Mouse (Mus musculus): ENCODE measurements around the gene Mbd3.

Mbd3 gene

DNA sequence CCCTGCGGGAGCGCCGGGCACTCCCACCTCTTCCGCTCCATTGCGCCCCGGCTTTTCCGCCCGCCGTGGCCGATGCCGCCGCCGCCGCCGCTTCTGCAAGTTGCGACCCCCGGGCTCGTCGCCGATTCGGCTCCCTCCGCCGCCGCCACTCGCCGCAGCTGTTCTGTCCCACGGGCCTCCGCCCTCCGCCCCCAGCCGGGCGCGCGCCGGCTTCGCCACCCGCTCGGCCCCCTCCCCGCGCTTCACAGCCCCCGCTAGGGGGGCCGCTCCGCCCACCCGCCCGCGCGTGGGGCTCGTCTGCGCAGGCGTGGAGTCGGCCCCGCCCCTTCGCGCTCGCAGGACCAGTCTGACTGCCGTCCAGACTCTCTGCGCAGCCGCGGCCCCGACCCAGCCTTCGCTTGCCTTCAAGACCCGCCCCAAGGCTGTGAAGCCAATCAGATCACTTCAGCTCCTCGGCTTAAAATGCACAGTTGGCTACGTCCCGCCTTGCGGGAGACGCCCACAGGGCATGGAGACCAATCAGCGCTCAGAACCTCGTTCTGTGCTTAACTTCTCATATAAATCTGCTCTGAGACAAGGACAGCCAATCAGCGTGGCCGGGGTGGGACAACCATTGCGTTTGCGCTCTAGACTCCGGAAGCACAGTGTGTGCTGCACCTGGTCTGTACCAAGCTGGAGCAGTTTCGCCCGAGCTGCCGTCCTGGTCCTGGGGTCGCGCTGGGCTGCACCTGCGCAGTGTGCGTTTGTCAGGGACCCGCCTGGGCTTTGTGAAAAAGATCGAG is at the start of gene Mbd3:
TSS of gene Mbd3 (minus strand) at position 360 of the 782 bp plus-strand sequence.
- peak; percentile 99 for DNase-seq (ENCODE audit: low spot score)

DNA sequence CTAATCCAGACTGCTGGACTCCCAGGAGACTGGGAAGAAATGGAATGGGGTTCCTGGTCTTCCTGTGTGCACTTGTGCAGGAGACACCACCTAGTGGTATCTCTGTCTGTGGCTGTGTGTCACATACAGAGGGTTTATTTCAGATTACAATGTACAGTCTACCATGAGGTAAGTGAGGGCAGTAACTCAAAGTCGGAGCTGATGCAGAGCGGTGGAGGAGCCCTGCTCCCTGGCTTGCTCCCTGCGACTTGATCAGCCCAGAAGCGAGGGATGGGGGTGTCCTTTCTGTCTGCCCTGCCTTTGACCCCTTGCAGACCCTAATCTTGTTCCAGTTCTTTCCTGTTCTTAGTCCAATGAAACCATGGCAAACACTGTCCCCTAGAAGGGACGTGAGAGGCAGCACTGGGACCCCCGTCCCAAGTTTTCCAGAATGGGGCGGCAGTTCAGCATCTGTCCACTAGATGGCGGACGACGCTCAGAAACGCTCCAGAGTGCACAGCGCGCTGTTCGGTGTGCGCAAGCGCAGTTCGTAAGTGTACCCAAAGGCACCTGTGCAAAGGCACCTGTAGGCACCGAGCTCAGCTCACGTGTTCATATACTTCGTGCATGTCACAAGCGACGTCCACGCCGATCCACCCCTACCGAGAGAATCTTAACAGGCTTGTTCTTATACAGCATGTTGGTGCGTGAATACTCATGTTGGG is 46.7 kb upstream of the Mbd3 start:
- peak; percentile 94 for DNase-seq (ENCODE audit: low spot score)

DNA sequence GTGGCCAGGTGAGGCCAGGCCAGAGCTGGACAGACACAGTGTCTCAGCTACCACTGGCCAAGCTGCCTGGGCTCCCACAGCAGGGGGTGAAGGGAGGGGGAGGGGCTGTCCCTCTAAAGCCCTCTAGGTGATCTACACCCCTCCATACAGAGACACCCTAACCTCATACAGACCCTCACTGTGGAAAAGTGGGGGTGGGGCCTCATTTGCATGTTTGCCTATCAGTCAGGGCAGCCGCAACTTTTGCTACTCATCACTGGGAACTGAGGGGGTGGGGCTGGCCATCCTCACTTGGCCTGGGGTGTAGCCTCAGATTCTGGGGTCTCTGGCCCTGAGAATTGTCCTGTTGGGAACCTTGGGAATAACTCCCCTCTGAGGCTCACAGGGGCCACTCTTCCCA is 45.7 kb upstream of the Mbd3 start:
- no peak for DNase-seq (ENCODE audit: low spot score)

DNA sequence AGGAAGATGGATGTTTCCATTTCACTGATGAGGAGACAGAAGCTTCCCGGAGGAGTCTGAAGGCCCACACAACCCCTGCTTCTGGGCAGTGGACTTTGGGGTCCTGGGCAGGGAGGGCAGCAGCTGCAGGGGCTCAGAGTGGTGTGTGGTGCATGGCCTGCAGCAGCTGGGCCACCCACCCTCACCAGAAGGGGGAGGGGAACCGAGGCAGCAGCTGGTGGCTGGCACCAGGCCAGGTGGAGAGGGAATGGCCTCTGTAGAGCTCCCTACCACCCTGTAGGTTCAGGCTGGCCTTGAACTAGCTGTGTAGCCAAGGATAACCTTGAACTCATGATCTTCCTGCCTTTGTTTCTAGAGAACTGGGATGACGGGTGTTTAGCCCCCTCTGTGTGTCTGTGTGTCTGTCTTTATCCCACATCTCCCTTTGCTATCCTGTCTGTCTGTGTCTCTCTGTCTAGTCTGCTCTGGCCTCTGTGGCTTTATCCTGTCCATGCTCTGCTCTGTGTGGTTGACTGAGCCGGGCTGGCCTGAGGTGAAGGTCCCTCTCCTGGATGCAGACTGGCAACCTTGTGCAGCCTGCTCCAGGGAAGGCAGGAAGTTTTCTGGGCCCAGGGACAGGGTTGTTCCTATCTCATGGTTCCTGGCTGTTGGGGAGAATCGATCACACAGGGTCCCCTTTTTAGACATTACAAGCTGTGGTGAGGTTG is 45.1 kb upstream of the Mbd3 start:
- no peak for DNase-seq (ENCODE audit: low spot score)

DNA sequence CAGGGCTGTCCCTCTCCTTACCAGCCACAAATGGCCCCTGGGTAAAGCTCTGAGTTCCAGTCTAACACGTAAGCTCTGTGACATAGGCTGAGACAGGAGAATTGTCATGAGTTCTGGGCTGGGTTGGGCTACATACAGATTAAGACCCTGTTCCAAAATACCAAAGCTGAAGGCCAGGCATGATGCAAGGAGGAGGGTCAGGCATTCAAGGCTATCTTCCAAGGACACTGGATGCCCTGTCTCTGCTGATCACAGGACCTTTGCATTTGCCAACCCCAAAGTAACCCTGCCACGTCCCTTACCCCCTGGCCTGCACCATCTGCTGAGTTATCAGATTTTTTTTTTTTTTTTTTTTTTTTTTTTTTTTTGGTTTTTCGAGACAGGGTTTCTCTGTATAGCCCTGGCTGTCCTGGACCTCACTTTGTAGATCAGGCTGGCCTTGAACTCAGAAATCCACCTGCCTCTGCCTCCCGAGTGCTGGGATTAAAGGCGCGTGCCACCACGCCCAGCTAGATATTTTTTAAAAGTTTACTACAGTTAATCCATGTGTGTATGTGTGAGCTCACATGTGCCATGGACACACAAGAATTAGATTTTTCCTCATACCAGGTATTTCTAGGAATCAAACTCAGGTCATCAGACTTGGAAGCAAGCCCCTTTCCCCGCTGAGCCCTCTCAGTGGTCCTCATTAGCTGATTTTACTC is 44.4 kb upstream of the Mbd3 start:
- DNase-seq (ENCODE audit: low spot score) = no peak

DNA sequence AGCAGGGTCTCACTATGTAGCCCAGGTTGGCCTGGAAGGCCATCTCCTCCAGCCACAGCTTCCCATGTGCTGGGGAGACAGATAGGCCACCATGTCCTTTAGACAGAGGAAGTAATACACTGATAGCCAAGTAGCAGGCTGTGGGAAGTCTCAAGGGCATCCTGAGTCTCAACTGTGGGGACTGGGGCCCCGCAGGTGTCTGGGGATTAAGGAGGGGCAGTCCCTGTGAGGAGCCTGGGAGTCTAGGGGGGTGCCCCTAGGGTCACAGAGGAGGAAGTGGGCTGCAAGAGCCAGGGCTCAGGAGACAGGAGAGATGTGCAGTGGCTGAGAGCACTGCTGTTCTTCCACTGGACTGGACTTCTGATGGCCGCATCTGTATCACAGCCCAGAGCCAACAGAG is 43.6 kb upstream of the Mbd3 start:
- DNase-seq (ENCODE audit: low spot score) = no peak

DNA sequence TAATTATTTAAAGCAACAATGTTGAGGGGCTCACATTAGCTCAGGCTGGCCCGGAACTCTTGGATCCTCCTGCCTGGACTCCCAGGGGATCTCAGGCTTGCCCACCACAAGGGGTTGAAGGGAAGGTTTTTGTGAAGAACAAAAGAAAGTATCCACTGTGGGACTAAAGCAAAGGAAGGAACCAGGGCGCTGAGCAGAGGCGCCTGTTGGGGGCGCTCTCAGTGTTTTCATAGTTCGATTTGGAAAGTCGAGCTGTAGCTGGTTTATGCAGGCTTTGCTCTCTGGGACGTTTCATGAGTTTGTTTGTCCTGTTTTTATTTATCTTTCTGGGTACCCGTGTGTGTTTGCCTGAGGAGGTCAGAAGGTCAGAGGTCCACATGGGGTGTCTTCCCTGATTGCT is 42.2 kb upstream of the Mbd3 start:
- peak; percentile 53 for DNase-seq (ENCODE audit: low spot score)

DNA sequence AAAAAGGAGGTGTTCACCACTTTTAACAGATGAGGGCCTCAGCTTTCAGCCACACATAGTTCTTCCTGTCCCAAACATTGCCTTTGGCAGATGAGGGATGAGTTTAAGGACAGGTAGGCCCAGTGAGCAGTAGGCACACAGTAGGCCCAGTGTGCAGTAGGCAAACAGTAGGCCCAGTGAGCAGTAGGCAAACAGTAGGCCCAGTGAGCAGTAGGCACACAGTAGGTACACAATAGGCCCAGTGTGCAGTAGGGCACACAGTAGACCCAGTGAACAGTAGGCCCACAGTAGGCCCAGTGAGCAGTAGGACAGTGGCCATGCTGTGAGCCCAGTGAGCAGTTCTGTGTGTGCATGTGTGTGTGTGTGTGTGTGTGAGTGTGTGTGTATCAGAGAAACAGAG is 40.7 kb upstream of the Mbd3 start:
- no peak for DNase-seq (ENCODE audit: low spot score)

DNA sequence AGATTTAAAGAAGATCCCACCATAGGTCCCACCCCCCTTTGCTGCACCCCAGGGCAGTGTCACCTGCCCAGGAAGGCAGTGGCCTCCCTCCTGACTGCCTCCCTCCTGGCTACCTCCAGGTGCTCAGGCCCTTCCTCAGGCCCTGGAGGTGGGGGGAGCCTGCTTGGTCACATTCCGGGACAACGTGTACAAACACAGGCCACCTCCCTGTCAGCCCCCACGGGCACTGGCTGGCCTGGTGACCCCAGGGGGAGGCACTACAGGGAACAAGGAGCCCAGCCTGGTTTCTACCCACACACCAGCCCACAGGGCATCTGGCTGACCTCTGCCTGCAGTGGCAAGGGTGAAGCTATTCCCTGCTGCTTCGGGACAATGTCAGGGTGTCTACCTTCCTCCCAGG is 38.6 kb upstream of the Mbd3 start:
- DNase-seq (ENCODE audit: low spot score) = no peak

DNA sequence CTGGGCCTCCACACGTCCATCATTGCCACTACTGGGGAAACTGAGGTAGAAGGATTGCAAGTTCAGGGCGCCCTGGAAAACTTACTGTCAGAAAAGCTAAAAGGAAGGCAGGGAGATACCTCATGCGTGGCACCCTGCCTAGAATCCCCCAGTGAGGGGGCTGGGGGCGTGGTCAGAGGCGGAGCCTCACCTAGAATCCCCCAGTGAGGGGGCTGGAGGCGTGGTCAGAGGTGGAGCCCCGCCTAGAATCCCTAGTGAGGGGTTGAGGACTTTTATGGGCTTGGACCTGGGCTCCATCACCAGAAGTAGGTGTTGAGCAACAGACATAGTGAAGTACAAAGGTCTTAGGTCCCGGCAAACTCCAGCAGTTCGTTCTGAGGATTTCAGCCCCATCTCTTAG is 36.9 kb upstream of the Mbd3 start:
- DNase-seq (ENCODE audit: low spot score) = no peak

DNA sequence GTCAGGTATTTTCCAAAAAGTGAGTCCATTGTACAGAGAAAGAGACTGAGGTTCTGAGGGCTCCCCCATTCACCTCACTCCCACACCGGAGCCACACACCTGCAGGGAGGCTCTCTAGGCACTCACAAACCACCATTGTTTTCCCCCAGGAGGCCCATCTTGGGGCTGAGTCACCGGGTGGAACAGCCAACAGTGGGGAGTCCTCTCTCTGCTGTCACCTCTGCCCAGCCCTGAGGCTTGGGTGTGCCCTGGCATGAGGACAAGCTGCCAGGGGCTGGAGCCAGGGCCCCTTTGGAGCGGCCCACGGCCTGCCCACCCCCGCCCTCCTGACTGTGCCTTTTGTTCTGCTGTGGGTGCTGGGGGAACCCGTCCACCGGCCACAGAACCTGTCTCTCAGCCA is 36.4 kb upstream of the Mbd3 start:
- no peak for DNase-seq (ENCODE audit: low spot score)

DNA sequence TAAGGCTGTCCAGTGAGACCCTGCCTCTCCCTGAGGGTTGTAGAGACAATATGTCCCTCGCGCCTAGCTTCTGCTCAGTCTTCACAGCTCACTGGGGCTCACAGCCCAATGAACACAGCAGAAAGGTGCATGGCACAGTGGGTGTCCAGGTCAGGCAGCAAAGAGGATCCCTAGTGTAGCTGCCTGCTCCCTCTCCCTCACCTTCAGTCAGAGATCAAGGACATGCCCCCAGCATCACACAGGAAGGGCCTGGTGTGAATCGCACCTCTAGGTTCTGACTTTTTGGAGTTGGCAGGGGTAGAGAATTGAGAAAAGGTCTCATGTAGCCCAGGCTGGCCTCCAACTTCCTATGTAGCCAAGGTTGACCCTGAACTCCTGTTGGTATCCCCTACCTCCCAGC is 35.5 kb upstream of the Mbd3 start:
- DNase-seq (ENCODE audit: low spot score) = no peak

DNA sequence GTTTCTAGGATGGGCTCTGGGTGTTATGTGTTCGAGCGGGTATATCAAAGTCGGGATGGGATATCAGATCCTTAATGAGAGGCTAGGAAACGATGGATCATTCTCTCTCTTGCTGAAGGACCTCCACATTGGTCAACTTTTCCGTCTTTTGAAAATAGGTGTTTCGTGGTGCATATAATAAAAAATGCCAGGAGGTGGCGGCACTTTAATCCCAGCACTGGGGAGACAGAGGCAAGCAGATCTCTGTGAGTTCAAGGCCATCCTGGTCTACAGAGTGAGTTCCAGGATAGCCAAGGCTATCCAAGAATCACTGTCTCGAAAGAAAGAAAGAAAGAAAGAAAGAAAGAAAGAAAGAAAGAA is 34.9 kb upstream of the Mbd3 start:
- DNase-seq (ENCODE audit: low spot score) = no peak

DNA sequence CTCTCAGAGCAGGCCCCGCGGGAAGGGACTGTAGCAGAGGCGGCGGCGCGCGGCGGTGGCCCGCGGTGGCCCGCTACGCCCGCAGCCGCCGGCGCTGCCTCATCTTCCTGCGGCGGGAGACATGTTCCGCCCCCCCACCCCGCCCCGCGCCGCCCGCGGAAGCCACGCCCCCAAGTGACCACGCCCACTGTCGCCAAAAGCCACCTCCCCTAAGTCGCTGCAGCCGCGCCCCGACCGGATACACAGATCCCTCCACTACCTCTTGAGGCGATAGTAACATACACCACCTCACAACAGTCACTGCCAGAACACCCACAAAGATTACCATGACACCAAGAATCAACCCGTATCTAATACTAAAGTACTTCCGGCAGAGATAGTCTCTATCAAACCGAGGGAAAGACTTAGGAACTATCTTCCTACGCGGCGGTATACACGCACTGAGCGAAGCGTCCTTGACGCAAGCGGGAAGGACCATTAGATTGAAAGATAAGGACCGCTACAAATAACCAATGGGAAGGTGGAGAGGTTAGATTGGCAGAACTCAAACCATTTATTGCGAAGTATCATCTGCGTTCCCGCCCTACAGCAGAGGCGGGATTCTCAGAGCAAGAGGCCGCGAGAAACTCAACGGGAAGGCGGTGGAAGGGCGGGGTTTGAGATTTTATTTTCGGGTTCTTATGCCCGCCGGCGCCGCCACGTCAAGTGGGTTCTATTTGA is 34.3 kb upstream of the Mbd3 start, which contains the start of gene Tcf3:
TSS of gene Tcf3 (minus strand) at position 135 of the 720 bp plus-strand sequence.
- peak; percentile 98 for DNase-seq (ENCODE audit: low spot score)

DNA sequence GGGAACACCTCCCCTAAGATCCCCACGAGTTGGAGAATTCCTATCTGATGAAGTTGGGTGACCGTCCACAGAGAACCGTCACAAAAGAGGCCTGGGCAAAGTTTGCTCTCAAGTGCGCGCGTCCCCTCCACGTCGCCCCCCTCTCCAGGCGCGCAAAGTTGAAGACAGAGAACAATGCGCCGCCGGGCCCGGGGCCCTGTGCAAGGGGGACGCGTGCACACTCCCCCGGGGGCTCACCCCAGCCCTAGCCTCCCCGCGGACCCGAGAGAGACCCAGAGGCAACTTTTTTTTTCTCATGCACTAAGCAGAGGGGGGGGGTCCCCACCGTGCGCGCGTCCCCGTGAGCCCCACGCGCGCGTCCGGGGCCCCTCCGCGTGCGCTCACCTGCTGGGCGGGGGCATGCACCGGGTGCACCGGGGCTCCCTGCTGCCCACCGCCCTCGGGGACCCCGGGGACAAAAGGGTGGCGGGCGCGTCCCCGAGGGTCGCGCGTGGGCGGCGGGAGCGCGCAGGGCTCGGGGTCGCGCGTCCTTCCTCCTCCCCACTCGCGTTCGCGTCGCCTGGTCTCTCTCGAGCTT is 33.7 kb upstream of the Mbd3 start:
- peak; percentile 71 for DNase-seq (ENCODE audit: low spot score)

DNA sequence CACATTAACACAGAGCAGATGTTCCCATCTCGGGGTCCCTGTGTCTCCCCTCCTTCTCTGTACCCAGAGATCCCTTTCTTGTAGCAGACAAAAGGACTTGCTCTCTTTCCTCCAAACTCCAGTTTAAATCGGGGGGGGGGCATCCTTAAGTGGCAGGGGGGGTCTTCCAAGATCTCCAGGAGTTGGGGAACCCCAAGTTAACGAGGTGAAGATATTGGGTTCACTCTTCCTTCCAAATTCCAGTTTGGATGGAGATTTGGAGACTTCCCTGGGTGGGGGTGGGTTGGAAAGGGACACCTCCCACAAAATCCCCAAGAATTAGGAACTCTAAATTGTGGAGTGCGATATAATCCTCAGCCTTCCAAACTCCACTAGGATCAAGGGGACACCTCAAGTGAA is 33.0 kb upstream of the Mbd3 start:
- no peak for DNase-seq (ENCODE audit: low spot score)

DNA sequence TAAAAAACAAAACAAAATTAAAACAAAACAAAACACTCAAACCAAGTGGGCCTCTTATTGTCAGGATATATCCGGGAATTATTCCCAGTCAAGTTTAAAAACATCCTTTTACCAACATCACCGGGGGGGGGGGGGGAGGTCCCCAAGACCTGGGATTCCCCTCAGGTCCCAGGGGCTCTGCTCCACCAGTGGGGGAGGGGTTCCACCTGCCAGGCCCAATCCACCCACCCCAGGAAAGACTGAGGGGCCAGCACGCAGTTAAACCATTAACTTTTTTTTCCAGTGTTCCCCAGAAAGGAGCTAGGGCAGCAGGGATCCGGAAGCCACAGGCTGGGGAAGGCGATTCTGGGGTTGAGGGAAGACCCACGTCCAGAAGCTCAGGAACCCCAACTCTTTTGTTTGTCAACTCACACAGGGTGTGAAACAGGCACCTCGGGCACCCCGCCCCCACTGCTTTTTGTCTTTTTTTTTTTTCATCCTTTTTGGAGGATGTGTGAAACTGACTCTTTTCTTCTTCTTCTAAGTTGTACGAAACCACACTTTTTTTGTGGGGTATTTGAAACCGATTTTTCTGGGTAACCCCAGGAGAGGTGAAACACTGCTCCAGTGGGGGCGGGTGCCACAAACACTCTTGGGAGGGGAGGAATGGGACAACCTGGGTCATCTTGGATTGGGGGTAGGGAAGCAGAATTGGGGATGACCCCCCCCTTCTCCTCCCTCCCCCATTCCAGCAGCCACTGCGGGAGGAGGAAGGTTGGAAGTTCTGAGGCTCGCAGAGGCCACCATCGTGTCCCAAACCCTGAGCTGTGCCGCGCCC is 32.4 kb upstream of the Mbd3 start:
- no peak for DNase-seq (ENCODE audit: low spot score)

DNA sequence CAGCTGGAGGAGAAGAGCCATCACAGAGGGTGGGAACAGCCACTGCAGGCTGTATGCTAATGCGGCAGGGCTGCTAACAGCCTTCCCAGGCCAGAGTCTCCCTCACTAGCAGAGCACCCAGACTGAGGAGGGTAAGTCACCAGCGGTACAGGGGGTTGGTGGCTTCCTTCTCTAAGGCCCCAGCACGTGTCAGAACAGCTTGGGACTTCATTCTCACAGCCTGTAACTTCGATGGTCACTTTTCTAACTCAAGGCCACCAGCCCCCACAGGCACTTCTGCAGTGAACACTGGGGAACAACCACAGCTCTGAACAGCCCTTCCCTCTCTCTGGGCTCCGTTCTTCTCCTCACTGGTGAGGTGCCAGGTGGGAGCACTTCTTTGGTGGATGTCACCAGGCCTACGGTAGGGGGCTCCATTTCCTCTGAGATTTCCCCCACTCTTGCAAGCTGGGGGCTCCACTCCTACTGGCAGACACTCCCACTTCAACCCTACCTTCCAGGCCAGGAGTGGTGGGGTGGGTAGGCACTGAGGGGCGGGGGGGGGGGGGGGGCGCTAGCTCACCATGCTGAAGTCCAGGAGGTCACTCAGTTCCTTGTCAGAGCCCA is 31.1 kb upstream of the Mbd3 start:
- DNase-seq (ENCODE audit: low spot score) = no peak

DNA sequence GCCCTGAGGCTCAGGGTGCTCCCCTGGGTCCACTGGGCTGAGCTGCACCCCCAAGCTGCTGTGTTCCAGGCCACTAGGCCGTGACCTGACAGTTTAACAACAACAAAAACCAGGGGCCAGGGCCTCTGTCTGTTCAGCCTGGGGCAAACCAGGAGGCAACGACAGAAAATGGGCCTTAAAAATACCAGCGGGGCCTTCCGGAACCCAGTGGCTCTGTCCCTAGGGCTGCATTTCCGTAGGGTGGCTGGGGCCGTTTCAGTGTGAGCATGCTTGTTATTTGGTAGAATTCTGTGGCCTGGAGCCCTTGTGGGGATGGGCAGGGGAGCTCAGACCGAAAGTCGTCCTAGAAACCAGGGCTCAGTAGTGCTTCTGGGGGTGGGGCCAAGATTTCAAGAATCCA is 30.4 kb upstream of the Mbd3 start:
- no peak for DNase-seq (ENCODE audit: low spot score)

DNA sequence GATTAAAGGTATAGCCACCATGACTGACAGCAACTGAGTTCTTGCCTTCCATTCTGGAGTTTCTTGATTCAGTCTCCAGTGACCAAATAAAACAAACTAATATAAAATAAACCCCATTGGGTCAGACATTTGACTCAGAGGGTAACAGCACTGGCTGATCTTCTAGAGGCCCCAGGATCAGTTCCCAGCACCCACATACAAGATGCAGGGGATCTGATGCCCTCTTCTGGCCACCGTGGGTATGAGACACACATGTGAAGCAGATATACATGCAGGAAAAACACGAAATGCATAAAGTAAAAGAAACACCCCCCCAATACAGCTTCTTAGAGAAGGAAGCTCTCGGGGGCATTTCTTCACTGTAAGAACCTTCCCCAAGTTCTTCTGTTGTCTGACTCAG is 25.7 kb upstream of the Mbd3 start:
- DNase-seq (ENCODE audit: low spot score) = no peak
